Mouse (Mus musculus) hematopoietic stem cell, adult 5-6 weeks (primary cell): ENCODE results near the gene Zfp446. TPM values are rescaled to one million over a fixed set of nuclear protein-coding genes. Genes with fewer than 3 reads are reported as not detected.

Source experiments
- ATAC-seq, 2 experiments: fragments of 125-278 bp in 1 of 2; replicated peaks in 1 of 2; 2 replicates each; pipeline ENCODE4 v1.8.0; 2016 to 2017; ENCODE audit warnings: inconsistent platforms in 2 of 2, mild to moderate bottlenecking in 2 of 2, moderate number of reproducible peaks in 2 of 2, low read depth in 1 of 2, moderate TSS enrichment in 1 of 2; ENCODE audit not compliant: low FRiP score in 2 of 2, poor library complexity in 2 of 2, severe bottlenecking in 2 of 2, insufficient read depth in 1 of 2, low TSS enrichment in 1 of 2
- total RNA-seq: library from RNA; stranded (forward); fragments of 172-1452, 232-1000 nt; gene quantifications from 2 replicates; pipeline ENCODE4 v1.2.3, GENCODE M21; 2017

Zfp446 gene
- total RNA-seq, 1 experiment from 2014 or later = 3.7 TPM

GRCm38 (mm10) chr7:12978931-12979722 lies 1.5 kb downstream of the Zfp446 start:
- no peak for ATAC-seq

DNA sequence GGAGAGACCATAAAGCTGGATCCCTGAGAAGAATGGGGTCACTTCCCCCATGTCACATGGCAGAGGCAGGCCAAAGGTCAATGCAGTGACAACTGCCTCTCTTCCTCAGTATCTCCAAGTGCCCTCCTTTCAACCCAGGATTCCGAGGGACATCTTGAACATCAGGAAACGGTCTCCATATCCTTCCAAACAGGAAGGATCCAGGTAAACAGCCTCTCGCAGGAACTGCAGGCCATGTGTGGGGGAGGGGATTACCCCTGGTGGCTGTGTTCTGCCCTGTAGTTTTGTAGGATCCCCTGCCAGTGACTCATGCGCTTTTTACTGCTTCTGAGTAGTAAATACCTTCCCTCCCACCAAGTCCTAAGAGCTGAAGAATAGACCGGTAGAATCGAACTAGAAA lies 2.1 kb downstream of the Zfp446 start:
- ATAC-seq = no peak

GRCm38 (mm10) chr7:12980291-12980690 lies 2.6 kb downstream of the Zfp446 start:
- ATAC-seq = no peak

GRCm38 (mm10) chr7:12985724-12986123 lies 8.1 kb downstream of the Zfp446 start:
- ATAC-seq = no peak

- ATAC-seq = no peak
Measured at GRCm38 (mm10) chr7:12986906-12987305, 9.3 kb downstream of the Zfp446 start.

DNA sequence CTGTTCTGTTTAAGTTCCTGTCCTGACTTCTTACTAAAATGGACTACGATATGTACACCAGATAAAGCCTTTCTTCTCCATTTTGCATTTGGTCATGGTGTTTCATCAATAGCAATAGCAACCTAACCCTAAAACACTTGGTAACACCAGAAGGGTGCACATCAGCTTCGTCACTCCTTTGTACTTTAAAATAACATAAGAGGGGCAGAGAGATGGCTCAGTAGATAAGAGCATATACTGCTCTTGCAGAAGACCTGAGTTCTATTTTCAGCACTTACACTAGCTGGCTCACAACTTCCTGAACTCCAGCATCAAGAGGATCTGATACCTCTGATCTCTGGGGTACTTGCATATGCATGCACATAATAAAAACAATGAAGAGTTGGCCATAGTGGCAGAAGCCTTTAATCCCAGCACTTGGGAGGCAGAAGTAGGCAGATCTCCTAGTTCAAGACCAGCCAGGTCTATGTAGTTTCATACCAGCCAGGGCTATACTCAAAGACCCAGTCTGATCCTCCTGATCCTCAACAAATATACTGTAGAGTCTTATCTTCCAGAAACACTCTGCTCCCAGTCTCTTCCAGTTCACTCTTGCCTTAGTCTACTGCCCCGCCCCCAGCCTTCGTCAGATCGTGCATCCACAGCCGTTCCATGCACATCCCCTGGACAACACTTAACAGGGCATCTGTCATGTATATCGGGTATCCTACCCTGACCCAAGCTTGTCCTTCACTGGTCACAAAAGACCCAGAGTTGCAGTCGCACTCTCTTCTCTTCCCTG lies 10.0 kb downstream of the Zfp446 start:
- ATAC-seq = no peak

- ATAC-seq = peak; percentile 59 to 64
Measured at GRCm38 (mm10) chr7:12992222-12992621, 14.6 kb downstream of the Zfp446 start.

DNA sequence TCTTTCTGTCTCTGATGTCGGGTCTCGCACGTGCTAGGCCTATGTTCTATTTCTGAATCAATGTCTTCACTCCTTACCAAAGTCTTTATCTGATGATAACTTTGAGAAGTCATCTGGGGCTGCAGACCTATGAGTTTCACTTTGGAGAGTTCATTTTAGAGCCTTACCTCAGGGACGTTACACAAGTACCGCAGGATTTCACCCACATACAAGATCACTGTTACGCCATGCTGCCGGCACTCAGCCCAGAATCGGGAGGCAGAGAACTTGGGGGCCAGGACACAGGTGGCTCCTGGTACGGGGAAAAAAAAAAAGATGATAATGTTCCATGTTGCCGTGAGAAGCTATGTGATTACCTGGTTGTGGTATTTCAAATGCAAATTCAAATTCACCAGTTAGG lies 15.5 kb downstream of the Zfp446 start:
- no peak for ATAC-seq

- no peak for ATAC-seq
Measured at GRCm38 (mm10) chr7:12995862-12996261, 18.2 kb downstream of the Zfp446 start.

- no peak for ATAC-seq
Measured at GRCm38 (mm10) chr7:12997230-12997629, 19.6 kb downstream of the Zfp446 start.

- ATAC-seq = no peak
Measured at GRCm38 (mm10) chr7:12998053-12998452, 20.4 kb downstream of the Zfp446 start, which contains the start of gene Slc27a5. Slc27a5 (minus strand) TSS chr7:12998192.

GRCm38 (mm10) chr7:12998851-12999250 lies 21.2 kb downstream of the Zfp446 start, which contains the start of gene Trim28:
Trim28 (plus strand) TSS chr7:12999114.
- ATAC-seq = no peak

- ATAC-seq = no peak
Measured at GRCm38 (mm10) chr7:13001584-13001983, 23.9 kb downstream of the Zfp446 start.

GRCm38 (mm10) chr7:13003380-13003779 lies 25.7 kb downstream of the Zfp446 start:
- ATAC-seq = no peak

DNA sequence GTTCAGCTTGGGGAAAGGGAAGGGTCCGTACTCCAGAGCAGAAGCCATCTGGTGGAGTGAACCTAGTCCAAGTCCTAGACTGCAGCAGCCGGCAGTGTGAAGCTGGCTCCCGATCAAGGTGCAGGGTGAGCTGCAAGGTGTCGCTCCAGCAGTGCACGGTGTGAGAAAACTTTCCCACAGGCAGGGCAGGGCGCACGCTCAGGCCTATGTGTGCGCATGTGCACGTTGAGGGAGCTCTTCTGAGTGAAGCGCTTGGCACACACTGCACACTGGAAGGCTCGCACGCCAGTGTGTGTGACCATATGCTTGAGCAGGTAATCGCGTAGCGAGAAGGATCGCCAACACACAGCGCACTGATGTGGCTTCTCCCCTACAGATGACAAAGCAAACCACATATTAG lies 28.4 kb downstream of the Zfp446 start:
- ATAC-seq = no peak

GRCm38 (mm10) chr7:13006531-13006930 lies 28.9 kb downstream of the Zfp446 start:
- ATAC-seq = no peak

GRCm38 (mm10) chr7:13007341-13008092 lies 29.9 kb downstream of the Zfp446 start:
- no peak for ATAC-seq
